22 mouse cellular contexts compared by ENCODE assay signal in the genomic region with DNA sequence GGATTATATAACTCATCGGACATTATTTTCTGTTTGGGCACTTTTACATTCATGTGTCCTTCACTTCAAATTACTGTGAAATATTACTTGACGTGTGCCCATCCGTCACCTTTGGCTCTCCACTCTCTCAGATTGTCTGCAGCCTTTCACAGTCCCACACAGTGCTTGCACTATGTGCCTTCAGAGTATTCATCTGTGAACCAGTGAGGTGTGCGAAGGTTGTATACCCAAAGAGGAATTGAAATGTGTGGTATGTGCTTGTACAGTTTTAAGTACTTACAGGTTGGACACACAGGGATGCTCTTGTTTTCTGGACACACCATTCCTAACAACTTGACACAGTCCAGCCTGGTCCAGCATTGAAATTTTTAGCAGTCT.
DNase-seq lines count a peak whose midpoint lies in the region; ATAC-seq lines count a peak whose summit lies in the region.
"Had no signal": no experiment of that assay in that cellular context is flagged by ENCODE, and none has a peak within 500 bp of the region (broad histone marks: within the 10 kb centered on the region; RNA-seq: fewer than 3 reads in every experiment).

No protein-coding gene starts in this region.

- peak; percentile 16; the same call in 1 of the 2 replicates for ATAC-seq in hindbrain, embryonic 11.5 days (ENCODE audit: low FRiP score)
- no peak for ATAC-seq in hindbrain, embryonic 14.5 days (ENCODE audit: low FRiP score)
- 0 out of 2 replicates have a peak, but pooled peaks have one; percentile 54 for ATAC-seq in midbrain, embryonic 15.5 days (replicated peaks)
- ATAC-seq in neural tube, embryonic 13.5 days (ENCODE audit: low read depth): 0 out of 2 replicates have a peak, but pooled peaks have one; percentile 21
- ATAC-seq: activated CD4-positive, CD25-positive, alpha-beta regulatory T cell, adult 4 months; hindbrain, embryonic 16.5 days; intestine, embryonic 15.5 days had no signal

- H3K4me2 ChIP-seq in hindbrain, embryonic 11.5 days (replicated peaks; ENCODE audit: low read depth, low read length): no peak overlapping the region
- no peak overlapping the region for H3K4me2 ChIP-seq in hindbrain, embryonic 14.5 days (replicated peaks)
- H3K4me2 ChIP-seq in midbrain, embryonic 15.5 days: no peak overlapping the region
- H3K4me2 ChIP-seq in neural tube, embryonic 13.5 days: no peak overlapping the region
- H3K4me2 ChIP-seq: forebrain, embryonic 15.5 days; heart, embryonic 13.5 days; intestine, embryonic 15.5 days had no signal

- no peaks in the 10 kb centered on the region for H3K27me3 ChIP-seq in hindbrain, embryonic 11.5 days (ENCODE audit: control insufficient read depth, insufficient read depth, low read length)
- H3K27me3 ChIP-seq in hindbrain, embryonic 14.5 days (ENCODE audit: control insufficient read depth, insufficient read depth, low read length): no peaks in the 10 kb centered on the region
- no peaks in the 10 kb centered on the region for H3K27me3 ChIP-seq in midbrain, embryonic 15.5 days (replicated peaks)
- H3K27me3 ChIP-seq in midbrain, embryonic 10.5 days (ENCODE audit: low read depth, poor library complexity, severe bottlenecking): no peaks in the 10 kb centered on the region
- H3K27me3 ChIP-seq in neural tube, embryonic 13.5 days: no peaks in the 10 kb centered on the region
- H3K27me3 ChIP-seq: forebrain, embryonic 15.5 days; heart, embryonic 13.5 days; intestine, embryonic 15.5 days had no signal

- WGBS in hindbrain, embryonic 11.5 days: 88% methylated on average over 4 of the region's 4 CpGs
- WGBS in hindbrain, embryonic 14.5 days: 82% methylated on average over 4 of the region's 4 CpGs
- 76% methylated on average over 4 of the region's 4 CpGs for WGBS in midbrain, embryonic 15.5 days
- WGBS in midbrain, embryonic 10.5 days: 91% methylated on average over 4 of the region's 4 CpGs
- WGBS in neural tube, embryonic 13.5 days: 76% methylated on average over 4 of the region's 4 CpGs

- no peak overlapping the region for H3K4me3 ChIP-seq in hindbrain, embryonic 11.5 days (ENCODE audit: low read depth, low read length)
- H3K4me3 ChIP-seq in hindbrain, embryonic 14.5 days (replicated peaks; ENCODE audit: low read length): no peak overlapping the region
- no peak overlapping the region for H3K4me3 ChIP-seq in midbrain, embryonic 15.5 days
- H3K4me3 ChIP-seq in midbrain, embryonic 10.5 days: no peak overlapping the region
- H3K4me3 ChIP-seq in neural tube, embryonic 13.5 days: no peak overlapping the region
- H3K4me3 ChIP-seq: forebrain, embryonic 10.5 days; forebrain, embryonic 15.5 days; heart, adult 2 months; heart, embryonic 10.5 days; heart, embryonic 13.5 days; intestine, embryonic 15.5 days had no signal

- no peak overlapping the region for H3K9ac ChIP-seq in hindbrain, embryonic 11.5 days (ENCODE audit: low read depth, low read length)
- no peak overlapping the region for H3K9ac ChIP-seq in hindbrain, embryonic 14.5 days
- no peak overlapping the region for H3K9ac ChIP-seq in midbrain, embryonic 15.5 days
- H3K9ac ChIP-seq in neural tube, embryonic 13.5 days: no peak overlapping the region
- H3K9ac ChIP-seq: forebrain, embryonic 15.5 days; heart, embryonic 13.5 days; intestine, embryonic 15.5 days had no signal

- H3K4me1 ChIP-seq in hindbrain, embryonic 11.5 days (replicated peaks; ENCODE audit: control insufficient read depth, insufficient read depth, low read length): no peaks in the 10 kb centered on the region
- peaks cover 12% of the 10 kb centered on the region; the same call in 1 of the 2 replicates for H3K4me1 ChIP-seq in hindbrain, embryonic 14.5 days (replicated peaks; ENCODE audit: control insufficient read depth, insufficient read depth, low read length)
- peaks cover 10% of the 10 kb centered on the region; the same call in 1 of the 2 replicates for H3K4me1 ChIP-seq in midbrain, embryonic 15.5 days
- peaks cover 17% of the 10 kb centered on the region for H3K4me1 ChIP-seq in midbrain, embryonic 10.5 days
- H3K4me1 ChIP-seq in neural tube, embryonic 13.5 days (replicated peaks): peaks cover 17% of the 10 kb centered on the region
- H3K4me1 ChIP-seq: heart, embryonic 10.5 days; heart, embryonic 13.5 days; intestine, embryonic 15.5 days had no signal

- no peaks in the 10 kb centered on the region for H3K36me3 ChIP-seq in hindbrain, embryonic 11.5 days (ENCODE audit: control insufficient read depth, insufficient read depth, low read length)
- H3K36me3 ChIP-seq in hindbrain, embryonic 14.5 days (replicated peaks; ENCODE audit: control insufficient read depth, insufficient read depth): no peaks in the 10 kb centered on the region
- H3K36me3 ChIP-seq in midbrain, embryonic 15.5 days (replicated peaks): no peaks in the 10 kb centered on the region
- no peaks in the 10 kb centered on the region for H3K36me3 ChIP-seq in midbrain, embryonic 10.5 days
- H3K36me3 ChIP-seq in neural tube, embryonic 13.5 days: no peaks in the 10 kb centered on the region
- H3K36me3 ChIP-seq: forebrain, embryonic 10.5 days; forebrain, embryonic 15.5 days; heart, embryonic 10.5 days; heart, embryonic 13.5 days; intestine, embryonic 15.5 days had no signal

- H3K9me3 ChIP-seq in hindbrain, embryonic 11.5 days (ENCODE audit: control insufficient read depth, low read length): no peaks in the 10 kb centered on the region
- no peaks in the 10 kb centered on the region for H3K9me3 ChIP-seq in hindbrain, embryonic 14.5 days (ENCODE audit: control insufficient read depth, low read length)
- no peaks in the 10 kb centered on the region for H3K9me3 ChIP-seq in midbrain, embryonic 15.5 days
- no peaks in the 10 kb centered on the region for H3K9me3 ChIP-seq in midbrain, embryonic 10.5 days (replicated peaks)
- no peaks in the 10 kb centered on the region for H3K9me3 ChIP-seq in neural tube, embryonic 13.5 days
- H3K9me3 ChIP-seq: forebrain, embryonic 10.5 days; forebrain, embryonic 15.5 days; heart, embryonic 10.5 days; heart, embryonic 13.5 days; intestine, embryonic 15.5 days had no signal

- H3K27ac ChIP-seq in hindbrain, embryonic 11.5 days (ENCODE audit: low read depth, low read length): no peak overlapping the region
- H3K27ac ChIP-seq in hindbrain, embryonic 14.5 days: no peak overlapping the region
- H3K27ac ChIP-seq in midbrain, embryonic 15.5 days: no peak overlapping the region
- H3K27ac ChIP-seq in midbrain, embryonic 10.5 days (replicated peaks): no peak overlapping the region
- peak overlapping the region; percentile 70; the same call in 1 of the 2 replicates for H3K27ac ChIP-seq in neural tube, embryonic 13.5 days (replicated peaks)
- H3K27ac ChIP-seq: forebrain, embryonic 10.5 days; forebrain, embryonic 15.5 days; heart, adult 2 months; heart, embryonic 10.5 days; heart, embryonic 13.5 days; intestine, embryonic 15.5 days had no signal

- no peak for DNase-seq in hindbrain, embryonic 11.5 days (ENCODE audit: low spot score)
- DNase-seq in hindbrain, embryonic 14.5 days (ENCODE audit: low spot score): no peak
- DNase-seq in midbrain, embryonic 10.5 days (ENCODE audit: low spot score): no peak
- peak; percentile 5 for DNase-seq in A20 (ENCODE audit: low read depth, low spot score)
- no peak for DNase-seq in cerebellum, postnatal 36 days
- DNase-seq: adrenal gland, adult 8-10 months; adrenal gland, postnatal 25 days; cerebellum, adult 11-12 months; cerebellum, adult 8-10 months; cerebellum, postnatal 10 days; gastrocnemius, postnatal 25 days; heart, adult 2 months; heart, postnatal 14 days had no signal
